20 mouse cellular contexts compared by ENCODE assay signal in the genomic region with DNA sequence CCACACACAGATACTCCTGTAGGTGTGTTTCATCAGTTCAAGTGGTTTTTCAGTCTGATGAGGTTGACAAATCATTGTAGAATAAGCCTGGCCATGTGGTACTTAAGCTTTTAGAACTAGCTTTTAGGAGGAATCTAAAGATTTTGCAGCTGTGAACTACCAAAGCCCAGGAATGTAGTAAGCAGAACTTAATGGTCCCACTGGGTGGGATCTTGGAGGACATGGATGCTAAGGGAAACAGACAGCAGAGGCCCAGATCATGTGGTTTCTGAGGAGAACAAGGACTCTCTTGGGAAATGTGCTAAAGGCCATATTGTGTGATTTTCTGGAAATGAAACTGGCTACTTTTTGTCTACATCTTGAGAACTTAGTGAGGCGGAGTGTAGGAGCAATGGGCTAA.
"Had no signal": no experiment of that assay in that cellular context is flagged by ENCODE, and none has a peak within 500 bp of the region (broad histone marks: within the 10 kb centered on the region; RNA-seq: fewer than 3 reads in every experiment).

No protein-coding gene starts in this region.

- ATAC-seq: midbrain, embryonic 16.5 days had no signal

- H3K4me3 ChIP-seq: midbrain, embryonic 10.5 days; midbrain, embryonic 12.5 days; myocyte; neural tube, embryonic 13.5 days; neural tube, embryonic 15.5 days; stomach, embryonic 15.5 days had no signal

- H3K36me3 ChIP-seq: midbrain, embryonic 10.5 days; midbrain, embryonic 12.5 days; neural tube, embryonic 13.5 days; neural tube, embryonic 15.5 days; stomach, embryonic 15.5 days had no signal

- H3K27ac ChIP-seq: midbrain, embryonic 10.5 days; midbrain, embryonic 12.5 days; neural tube, embryonic 13.5 days; neural tube, embryonic 15.5 days; stomach, embryonic 15.5 days; stomach, postnatal 0 days had no signal

- H3K27me3 ChIP-seq: midbrain, embryonic 12.5 days; neural tube, embryonic 13.5 days; neural tube, embryonic 15.5 days; stomach, embryonic 15.5 days had no signal

- H3K4me1 ChIP-seq: midbrain, embryonic 10.5 days; midbrain, embryonic 12.5 days; neural tube, embryonic 13.5 days; neural tube, embryonic 15.5 days; stomach, embryonic 15.5 days had no signal

- H3K9ac ChIP-seq: lung, embryonic 14.5 days; midbrain, embryonic 12.5 days; neural tube, embryonic 13.5 days; neural tube, embryonic 15.5 days; stomach, embryonic 15.5 days had no signal

- H3K9me3 ChIP-seq: midbrain, embryonic 10.5 days; midbrain, embryonic 12.5 days; neural tube, embryonic 13.5 days; neural tube, embryonic 15.5 days; stomach, embryonic 15.5 days had no signal

- DNase-seq: lung, adult 18-20 months; lung, embryonic 14.5 days; lung, postnatal 10 days; lung, postnatal 4 days; midbrain, embryonic 14.5 days; retina, postnatal 1 day; right cerebral cortex, adult 18-20 months; right cerebral cortex, postnatal 25 days; right cerebral cortex, postnatal 4 days; thymus, adult 2 months; thymus, postnatal 25 days; thymus, postnatal 4 days had no signal

- H3K4me2 ChIP-seq: lung, embryonic 14.5 days; midbrain, embryonic 12.5 days; neural tube, embryonic 13.5 days; neural tube, embryonic 15.5 days; stomach, embryonic 15.5 days had no signal
